Mouse (Mus musculus) CD8-positive naive resting alpha-beta T cell, adult 2 months (primary cell): ENCODE results near the gene Abcd4.

Experiments
- DNase-seq, 2 experiments: peaks; one replicate each; pipeline ENCODE4 v3.0.0; 2022; ENCODE audit warnings: low read depth in 2 of 2, low spot score in 2 of 2

Abcd4 gene

GRCm38 (mm10) chr12:84616977-84617630, at the start of gene Abcd4:
Abcd4 (minus strand) TSS chr12:84617413.
- DNase-seq = peak; percentile 83 to 90

GRCm38 (mm10) chr12:84653912-84654311, 36.7 kb upstream of the Abcd4 start:
- DNase-seq = peak; percentile 40 to 58

DNA sequence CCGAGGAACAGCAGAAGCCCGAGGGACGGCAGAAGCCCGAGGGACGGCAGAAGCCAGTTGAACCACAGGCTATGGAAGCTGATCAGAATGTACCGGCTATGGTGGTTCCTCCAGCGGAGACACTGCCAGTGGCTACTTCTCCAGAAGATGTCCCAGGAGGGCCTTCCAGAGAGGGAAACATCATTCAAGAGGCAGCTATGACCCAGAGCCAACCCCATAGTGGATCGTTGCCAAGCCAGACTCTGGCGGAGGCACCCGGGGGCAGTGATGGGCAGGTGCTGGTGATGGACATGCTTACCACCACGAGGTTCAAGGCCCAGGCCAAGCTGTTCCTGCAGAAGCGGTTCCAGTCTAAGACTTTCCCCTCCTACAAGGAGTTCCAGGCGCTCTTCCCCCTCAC, 33.0 kb upstream of the Abcd4 start:
- DNase-seq = no peak

DNA sequence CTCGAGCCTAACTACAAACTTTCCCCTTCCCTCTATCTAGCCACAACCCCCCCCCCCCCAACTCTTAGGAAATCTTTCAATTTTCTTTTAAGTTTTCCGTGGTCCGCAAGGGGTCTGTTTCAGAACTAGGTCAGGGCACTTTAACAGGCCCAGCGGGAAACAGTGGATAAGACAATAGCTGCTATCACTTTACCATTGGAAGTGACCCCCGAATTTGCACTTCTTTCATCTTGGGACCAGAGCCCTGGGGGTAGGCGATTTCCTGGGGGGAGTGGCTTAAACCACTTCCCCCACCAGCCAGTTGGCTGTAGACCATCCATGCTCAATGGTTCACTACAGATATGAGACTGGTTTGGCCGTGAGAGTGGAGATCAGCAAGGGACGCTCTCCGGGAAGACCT, 23.4 kb upstream of the Abcd4 start, which contains the start of gene Vrtn:
Gene Vrtn (plus strand): TSS at position 366 of the 400 bp plus-strand sequence.
- DNase-seq = no peak

DNA sequence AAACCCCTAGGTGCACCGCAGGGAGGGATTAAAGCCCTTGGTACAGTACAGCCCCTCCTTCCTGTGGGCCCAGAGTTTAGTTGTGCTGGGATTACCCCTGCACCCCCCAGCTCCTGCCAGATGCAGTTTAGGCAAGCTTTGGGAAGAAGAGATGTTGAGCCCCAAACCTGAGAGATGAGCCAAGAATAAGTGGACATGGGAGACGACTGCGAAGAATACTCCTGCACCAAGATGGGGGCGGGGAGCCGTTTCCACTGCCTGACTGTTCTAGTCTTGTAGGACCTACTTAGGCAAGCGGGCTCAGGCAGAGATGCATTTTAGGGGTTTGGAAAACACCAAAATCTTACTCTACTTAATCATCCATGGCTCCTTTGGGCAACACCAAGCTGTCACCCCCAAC, 23.0 kb upstream of the Abcd4 start:
- DNase-seq = no peak

GRCm38 (mm10) chr12:84631867-84632266, 14.7 kb upstream of the Abcd4 start:
- DNase-seq = no peak

DNA sequence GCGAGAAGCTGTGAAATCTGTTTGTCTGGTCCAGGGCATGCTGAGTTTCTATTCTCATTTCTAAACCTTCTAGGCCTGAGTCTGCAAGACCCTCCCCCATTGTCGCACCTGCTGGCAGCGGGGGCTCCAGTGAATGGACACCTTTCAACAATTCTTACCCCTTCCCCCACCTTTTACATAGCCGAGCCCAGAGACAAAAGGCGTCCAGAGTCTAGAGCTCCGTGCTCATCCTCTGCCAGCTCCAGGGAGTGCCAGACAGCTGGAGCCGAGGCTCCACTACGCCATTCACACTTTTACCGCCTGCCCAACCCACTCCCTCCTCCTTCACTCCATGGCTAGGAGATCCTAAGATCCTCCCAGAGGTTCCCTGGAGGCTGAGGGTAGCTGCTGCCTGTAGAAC, 7.9 kb upstream of the Abcd4 start:
- no peak for DNase-seq

DNA sequence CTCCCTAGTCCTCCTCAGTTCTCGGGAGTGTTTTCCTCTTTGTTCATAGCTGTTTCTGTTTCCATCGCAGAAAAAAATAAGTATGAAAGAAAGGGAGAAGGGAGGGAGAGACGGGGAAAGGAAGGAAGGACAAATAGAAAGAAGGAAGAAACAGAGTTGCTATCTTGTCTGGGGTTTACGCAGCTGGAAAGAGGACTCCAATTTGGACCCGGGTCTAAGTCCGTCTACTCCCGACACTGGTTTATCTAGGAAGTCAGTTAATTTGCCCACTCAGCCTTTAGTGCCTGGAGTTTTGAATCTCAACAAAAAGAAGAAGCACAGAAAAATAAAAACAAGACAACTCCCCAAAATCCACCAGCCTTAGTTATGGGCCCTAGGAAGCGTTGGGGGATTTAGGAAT, 7.4 kb upstream of the Abcd4 start:
- DNase-seq = no peak

DNA sequence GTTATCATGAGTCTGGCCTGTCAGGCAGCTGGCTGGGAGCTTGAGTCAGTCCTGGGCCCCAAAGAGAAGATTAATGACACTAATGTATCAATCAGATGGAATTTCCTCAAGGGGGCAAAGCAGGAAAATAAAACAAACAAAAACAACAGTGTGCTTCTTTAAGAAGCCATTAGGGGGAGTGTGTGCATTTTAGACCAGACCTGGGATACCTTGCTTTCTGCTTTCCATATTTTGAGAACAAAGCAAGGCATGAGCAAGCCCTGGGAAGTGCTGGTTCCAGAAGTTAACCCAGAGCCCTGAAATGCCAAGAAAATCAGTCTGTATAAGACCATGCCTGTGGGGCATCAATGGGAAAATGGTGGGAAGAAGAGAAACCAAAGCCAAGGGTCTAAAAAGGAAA, 3.8 kb upstream of the Abcd4 start:
- DNase-seq = peak in 1 of 2 experiments; percentile 6

GRCm38 (mm10) chr12:84617663-84618062, 450 bp upstream of the Abcd4 start:
- DNase-seq = no peak

DNA sequence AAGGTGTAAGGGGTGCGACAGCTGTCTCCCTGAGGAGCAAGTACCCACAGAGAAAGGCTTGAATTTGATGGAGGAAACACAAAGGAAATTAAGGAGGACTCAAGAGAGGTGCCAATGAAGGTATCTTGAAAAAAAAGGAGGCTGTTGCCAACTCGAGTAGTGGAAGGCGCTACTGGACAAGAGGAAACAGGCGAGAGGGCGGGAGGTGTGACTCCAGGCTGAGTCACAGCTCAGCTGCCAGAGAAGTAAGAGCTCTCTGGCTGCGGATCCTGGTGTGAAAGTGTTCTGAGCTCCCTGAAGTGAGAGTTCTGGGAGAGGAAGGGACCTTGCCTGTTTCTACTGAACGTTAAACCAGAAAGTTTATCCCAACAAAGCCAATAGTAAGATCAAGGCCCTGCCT, 2.7 kb downstream of the Abcd4 start:
- DNase-seq = no peak

DNA sequence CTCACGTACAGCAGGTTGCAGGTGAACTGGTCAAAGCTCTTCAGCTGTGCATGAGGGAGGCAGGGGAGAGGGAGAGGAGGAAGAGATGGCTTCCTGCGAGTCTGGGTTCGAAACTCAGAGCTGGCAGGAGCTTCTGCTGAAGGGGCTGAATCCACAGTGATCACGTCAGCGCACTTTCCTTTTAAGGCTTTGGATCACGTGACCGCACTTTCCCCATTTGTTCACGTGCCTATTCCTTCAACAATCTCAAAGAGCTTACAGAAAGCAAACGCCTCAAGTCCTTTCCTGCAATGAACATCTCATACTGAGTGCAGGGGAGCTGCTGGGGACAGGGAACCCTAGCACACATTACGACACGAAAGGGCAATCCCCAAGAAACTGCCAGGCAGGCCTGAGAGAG, 3.2 kb downstream of the Abcd4 start:
- no peak for DNase-seq

- no peak for DNase-seq
Measured at GRCm38 (mm10) chr12:84612518-84612917, 4.7 kb downstream of the Abcd4 start.

DNA sequence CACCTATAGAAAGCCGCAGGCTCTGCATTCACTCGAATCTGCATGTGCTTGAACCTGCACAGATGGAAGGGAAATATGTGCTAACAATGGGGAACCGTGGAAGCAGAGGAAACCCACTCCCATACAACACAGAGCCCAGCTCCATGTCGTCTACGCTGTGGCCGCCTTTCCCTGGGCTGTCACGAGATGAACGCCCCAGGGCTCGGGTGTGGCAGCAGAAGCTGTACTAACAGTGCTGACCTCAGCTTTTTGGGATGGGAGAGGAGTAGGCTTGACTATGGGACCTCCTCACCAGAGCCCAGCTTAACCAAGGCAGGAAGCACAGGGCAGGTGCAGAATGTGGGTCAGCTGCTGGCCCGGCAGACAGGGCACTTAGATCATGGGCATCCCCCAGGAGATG, 5.5 kb downstream of the Abcd4 start:
- DNase-seq = no peak

GRCm38 (mm10) chr12:84605860-84606259, 11.4 kb downstream of the Abcd4 start:
- DNase-seq = peak in 1 of 2 experiments; percentile 15

- DNase-seq = no peak
Measured at GRCm38 (mm10) chr12:84604001-84604400, 13.2 kb downstream of the Abcd4 start.

- no peak for DNase-seq
Measured at GRCm38 (mm10) chr12:84598324-84598723, 18.9 kb downstream of the Abcd4 start.

- DNase-seq = peak; percentile 87 to 93
Measured at GRCm38 (mm10) chr12:84589825-84590761, 27.1 kb downstream of the Abcd4 start.

- DNase-seq = no peak
Measured at GRCm38 (mm10) chr12:84581285-84581684, 35.9 kb downstream of the Abcd4 start.

- no peak for DNase-seq
Measured at GRCm38 (mm10) chr12:84578440-84578770, 38.8 kb downstream of the Abcd4 start.

- no peak for DNase-seq
Measured at GRCm38 (mm10) chr12:84577768-84578439, 39.3 kb downstream of the Abcd4 start.

DNA sequence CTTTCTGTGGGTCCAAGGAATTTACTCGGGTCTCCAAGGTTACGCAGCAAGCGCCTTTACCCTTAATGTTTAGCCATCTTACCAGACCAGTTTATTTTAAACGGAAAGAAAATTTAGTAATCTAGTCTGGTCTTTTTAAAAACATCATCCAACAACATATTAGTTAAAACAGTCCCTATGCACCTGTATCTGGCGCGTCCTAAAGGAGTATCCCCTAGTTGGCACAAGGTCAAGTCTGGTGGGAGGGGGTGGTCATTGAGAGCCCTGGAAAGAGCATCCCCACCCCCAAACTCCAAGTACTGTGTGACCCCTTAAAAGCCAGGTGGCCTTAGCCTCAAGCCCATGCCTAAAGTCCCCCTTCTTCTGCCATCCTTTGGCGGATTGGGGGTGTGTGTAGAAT, 44.1 kb downstream of the Abcd4 start:
- DNase-seq = no peak
